Mouse (Mus musculus): ENCODE results near the gene Sypl2. TPM values are rescaled to one million over a fixed set of nuclear protein-coding genes. Genes with fewer than 3 reads are reported as not detected.
A peak's percentile ranks its signal among the peaks of the same experiment; 100 is the strongest.

The Sypl2 gene
- polyA plus RNA-seq, 1 experiment from 2014 or later: 0.35 TPM

- peaks cover 29% of the 10 kb centered on the region for H3K27me3 ChIP-seq (replicated peaks; ENCODE audit: control insufficient read depth, insufficient read depth, low read length)
These were observed 1.1 kb upstream of the Sypl2 start for GRCm38 (mm10) chr3:108227521-108227920.

GRCm38 (mm10) chr3:108225711-108226557 lies 514 bp downstream of the Sypl2 start:
- WGBS: 3% methylated on average over 56 of the region's 67 CpGs

More at GRCm38 (mm10) chr3:108227521-108227920, 1.1 kb upstream of the Sypl2 start:
- Histone ChIP-seq H3K9me3 (ENCODE audit: control insufficient read depth, low read length) (no peaks in the 10 kb centered on the region), H3K4me2 (ENCODE audit: low read length) (no peak overlapping the region), H3K4me3 (ENCODE audit: low read length) (no peak overlapping the region), H3K36me3 (ENCODE audit: control insufficient read depth, insufficient read depth, low read length) (no peaks in the 10 kb centered on the region), H3K4me1 (ENCODE audit: control insufficient read depth, insufficient read depth, low read depth, low read length) (peaks cover 10% of the 10 kb centered on the region), H3K27ac (ENCODE audit: low read depth, low read length) (no peak overlapping the region), H3K9ac (ENCODE audit: low read depth, low read length) (no peak overlapping the region)
- WGBS: 78% methylated on average over 2 of the region's 2 CpGs
- ATAC-seq: no peak

GRCm38 (mm10) chr3:108220661-108221060 lies 5.8 kb downstream of the Sypl2 start:
- H3K4me2 ChIP-seq (ENCODE audit: low read length): no peak overlapping the region
- WGBS: 63% methylated on average over 3 of the region's 3 CpGs
- no peak overlapping the region for H3K9ac ChIP-seq (ENCODE audit: low read depth, low read length)
- no peaks in the 10 kb centered on the region for H3K9me3 ChIP-seq (ENCODE audit: control insufficient read depth, low read length)
- H3K27me3 ChIP-seq (replicated peaks; ENCODE audit: control insufficient read depth, insufficient read depth, low read length): peaks cover 16% of the 10 kb centered on the region
- no peak for ATAC-seq
- H3K27ac ChIP-seq (ENCODE audit: low read depth, low read length): no peak overlapping the region
- no peaks in the 10 kb centered on the region for H3K4me1 ChIP-seq (ENCODE audit: control insufficient read depth, insufficient read depth, low read depth, low read length)
- no peak overlapping the region for H3K4me3 ChIP-seq (ENCODE audit: low read length)
- H3K36me3 ChIP-seq (ENCODE audit: control insufficient read depth, insufficient read depth, low read length): no peaks in the 10 kb centered on the region

More at GRCm38 (mm10) chr3:108225711-108226557, 514 bp downstream of the Sypl2 start:
- peak overlapping the region; percentile 42 for H3K4me3 ChIP-seq (ENCODE audit: low read length)
- no peak overlapping the region for H3K27ac ChIP-seq (ENCODE audit: low read depth, low read length)
- peak overlapping the region; percentile 76 for H3K4me2 ChIP-seq (ENCODE audit: low read length)
- peak overlapping the region; percentile 45 for H3K9ac ChIP-seq (ENCODE audit: low read depth, low read length)
- H3K4me1 ChIP-seq (ENCODE audit: control insufficient read depth, insufficient read depth, low read depth, low read length): peaks cover 10% of the 10 kb centered on the region
- H3K36me3 ChIP-seq (ENCODE audit: control insufficient read depth, insufficient read depth, low read length): no peaks in the 10 kb centered on the region
- peak; percentile 27 for ATAC-seq
- no peaks in the 10 kb centered on the region for H3K9me3 ChIP-seq (ENCODE audit: control insufficient read depth, low read length)
- H3K27me3 ChIP-seq (replicated peaks; ENCODE audit: control insufficient read depth, insufficient read depth, low read length): peaks cover 29% of the 10 kb centered on the region

- H3K9me3 ChIP-seq (ENCODE audit: control insufficient read depth, low read length): no peaks in the 10 kb centered on the region
- H3K27me3 ChIP-seq (replicated peaks; ENCODE audit: control insufficient read depth, insufficient read depth, low read length): no peaks in the 10 kb centered on the region; the same call in 1 of the 2 replicates
- H3K27ac ChIP-seq (ENCODE audit: low read depth, low read length): no peak overlapping the region
- 30% methylated on average over 5 of the region's 5 CpGs for WGBS
- H3K4me1 ChIP-seq (ENCODE audit: control insufficient read depth, insufficient read depth, low read depth, low read length): peaks cover 11% of the 10 kb centered on the region
- no peak for ATAC-seq
- H3K36me3 ChIP-seq (ENCODE audit: control insufficient read depth, insufficient read depth, low read length): no peaks in the 10 kb centered on the region
- H3K4me3 ChIP-seq (ENCODE audit: low read length): no peak overlapping the region
- H3K9ac ChIP-seq (ENCODE audit: low read depth, low read length): no peak overlapping the region
- no peak overlapping the region for H3K4me2 ChIP-seq (ENCODE audit: low read length)
These were observed 11.7 kb downstream of the Sypl2 start for GRCm38 (mm10) chr3:108214734-108215133.

GRCm38 (mm10) chr3:108212406-108212805 lies 14.0 kb downstream of the Sypl2 start:
- H3K27ac ChIP-seq (ENCODE audit: low read depth, low read length): peak overlapping the region; percentile 97

GRCm38 (mm10) chr3:108211845-108212244 lies 14.6 kb downstream of the Sypl2 start:
- peak overlapping the region; percentile 50 for H3K4me3 ChIP-seq (ENCODE audit: low read length)
- ATAC-seq: no peak
- 60% methylated on average over 6 of the region's 6 CpGs for WGBS
- peaks cover 22% of the 10 kb centered on the region for H3K4me1 ChIP-seq (ENCODE audit: control insufficient read depth, insufficient read depth, low read depth, low read length)
- H3K27me3 ChIP-seq (replicated peaks; ENCODE audit: control insufficient read depth, insufficient read depth, low read length): no peaks in the 10 kb centered on the region; the same call in 1 of the 2 replicates
- H3K9ac ChIP-seq (ENCODE audit: low read depth, low read length): peak overlapping the region; percentile 31; the same call in 1 of the 2 replicates
- H3K4me2 ChIP-seq (ENCODE audit: low read length): peak overlapping the region; percentile 59
- H3K9me3 ChIP-seq (ENCODE audit: control insufficient read depth, low read length): no peaks in the 10 kb centered on the region
- peak overlapping the region; percentile 97 for H3K27ac ChIP-seq (ENCODE audit: low read depth, low read length)
- H3K36me3 ChIP-seq (ENCODE audit: control insufficient read depth, insufficient read depth, low read length): no peaks in the 10 kb centered on the region

More at GRCm38 (mm10) chr3:108212406-108212805, 14.0 kb downstream of the Sypl2 start:
- no peaks in the 10 kb centered on the region; the same call in 1 of the 2 replicates for H3K27me3 ChIP-seq (replicated peaks; ENCODE audit: control insufficient read depth, insufficient read depth, low read length)
- no peak overlapping the region for H3K4me3 ChIP-seq (ENCODE audit: low read length)
- no peaks in the 10 kb centered on the region for H3K9me3 ChIP-seq (ENCODE audit: control insufficient read depth, low read length)
- H3K4me1 ChIP-seq (ENCODE audit: control insufficient read depth, insufficient read depth, low read depth, low read length): peaks cover 22% of the 10 kb centered on the region
- 86% methylated on average over 8 of the region's 8 CpGs for WGBS
- ATAC-seq: no peak
- H3K4me2 ChIP-seq (ENCODE audit: low read length): no peak overlapping the region
- no peak overlapping the region for H3K9ac ChIP-seq (ENCODE audit: low read depth, low read length)
- no peaks in the 10 kb centered on the region for H3K36me3 ChIP-seq (ENCODE audit: control insufficient read depth, insufficient read depth, low read length)

- peak; percentile 91 for ATAC-seq
- Histone ChIP-seq H3K4me3 (ENCODE audit: low read length) (peak within 1 kb of the TSS; percentile 50), H3K36me3 (ENCODE audit: control insufficient read depth, insufficient read depth, low read length) (peaks cover 5% of the 10 kb centered on the region), H3K27ac (ENCODE audit: low read depth, low read length) (peak within 1 kb of the TSS; percentile 97), H3K4me1 (ENCODE audit: control insufficient read depth, insufficient read depth, low read depth, low read length) (peaks cover 22% of the 10 kb centered on the region), H3K9ac (ENCODE audit: low read depth, low read length) (peak within 1 kb of the TSS; percentile 81), H3K9me3 (ENCODE audit: control insufficient read depth, low read length) (no peaks in the 10 kb centered on the region), H3K27me3 (replicated peaks; ENCODE audit: control insufficient read depth, insufficient read depth, low read length) (no peaks in the 10 kb centered on the region), H3K4me2 (ENCODE audit: low read length) (peak within 1 kb of the TSS; percentile 90)
- under 1% methylated on average over 14 of the region's 14 CpGs for WGBS
These were observed 15.7 kb downstream of the Sypl2 start, which contains the start of gene Atxn7l2 for GRCm38 (mm10) chr3:108210771-108211139. Gene Atxn7l2, minus strand, starts transcription at chr3:108210934.

GRCm38 (mm10) chr3:108209946-108210770 lies 16.3 kb downstream of the Sypl2 start:
- Histone ChIP-seq H3K27me3 (replicated peaks; ENCODE audit: control insufficient read depth, insufficient read depth, low read length) (no peaks in the 10 kb centered on the region), H3K4me3 (ENCODE audit: low read length) (peak overlapping the region; percentile 50), H3K36me3 (ENCODE audit: control insufficient read depth, insufficient read depth, low read length) (peaks cover 10% of the 10 kb centered on the region), H3K9ac (ENCODE audit: low read depth, low read length) (peak overlapping the region; percentile 81), H3K4me2 (ENCODE audit: low read length) (peak overlapping the region; percentile 90), H3K4me1 (ENCODE audit: control insufficient read depth, insufficient read depth, low read depth, low read length) (peaks cover 22% of the 10 kb centered on the region), H3K27ac (ENCODE audit: low read depth, low read length) (peak overlapping the region; percentile 97), H3K9me3 (ENCODE audit: control insufficient read depth, low read length) (no peaks in the 10 kb centered on the region)
- WGBS: under 1% methylated on average over 72 of the region's 72 CpGs
- ATAC-seq: peak; percentile 95
